Mouse (Mus musculus): ENCODE results near the gene 1700018F24Rik. TPM values are rescaled to one million over a fixed set of nuclear protein-coding genes. Genes with fewer than 3 reads are reported as not detected.
"Not testable (repeated sequence)": the region's sequence is repeated elsewhere in the genome, so short reads cannot be mapped to it uniquely, and the experiment has no call there.

Gene 1700018F24Rik
- not detected in 2 replicates for polyA plus RNA-seq (2016; fragmentation: Nextera tagmentation; extraction: Ambion mirVana)

DNA sequence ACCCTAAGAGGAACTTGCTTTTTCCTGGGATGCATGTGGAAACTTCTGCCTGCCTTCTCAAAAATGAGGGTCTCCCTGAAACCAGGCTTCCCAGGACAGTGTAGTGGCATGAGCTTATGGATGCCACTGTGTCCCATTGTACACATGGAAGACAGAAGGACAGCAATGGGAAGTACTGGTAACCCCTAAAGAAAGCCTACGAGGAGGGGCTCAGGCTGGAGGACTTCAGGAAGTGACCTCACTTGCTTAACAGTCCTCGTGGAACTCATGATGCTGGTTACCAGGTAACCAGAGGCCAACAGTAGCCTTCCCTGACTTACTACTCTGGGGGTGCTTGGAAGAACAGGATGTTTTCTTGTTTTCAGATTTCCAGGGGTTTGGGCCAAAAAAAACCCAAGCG is at the start of gene 1700018F24Rik:
TSS of gene 1700018F24Rik (plus strand) at position 301 of the 400 bp plus-strand sequence.
- H3K27ac ChIP-seq; H3K4me3 ChIP-seq (replicated peaks); H3K4me1 ChIP-seq; ATAC-seq (ENCODE audit: low FRiP score); H3K4me2 ChIP-seq; H3K27me3 ChIP-seq; H3K9ac ChIP-seq; H3K36me3 ChIP-seq (replicated peaks); H3K9me3 ChIP-seq: not testable (repeated sequence)
- WGBS = 79% methylated on average over 3 of the region's 3 CpGs

DNA sequence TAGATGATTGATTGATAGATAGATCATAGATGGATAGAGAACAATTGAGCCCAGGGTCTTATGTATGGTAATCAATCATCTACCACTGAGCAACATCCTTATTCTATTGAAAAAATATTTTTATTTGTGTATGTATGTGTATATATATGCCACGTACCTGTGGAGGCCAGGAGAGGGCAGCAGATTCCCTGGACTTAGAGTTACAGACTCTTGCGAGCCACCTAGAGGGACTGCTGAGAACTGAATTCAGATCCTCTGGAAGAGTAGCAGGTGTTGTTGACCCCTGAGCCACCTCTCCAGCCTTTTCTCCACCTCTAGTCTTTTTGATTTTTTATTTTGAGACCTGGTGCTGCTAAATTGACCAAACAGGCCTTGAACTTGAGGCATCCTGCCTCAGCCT is 44.3 kb upstream of the 1700018F24Rik start:
- no peak for ATAC-seq (ENCODE audit: low FRiP score)
- 35% methylated on average over 2 of the region's 2 CpGs for WGBS

DNA sequence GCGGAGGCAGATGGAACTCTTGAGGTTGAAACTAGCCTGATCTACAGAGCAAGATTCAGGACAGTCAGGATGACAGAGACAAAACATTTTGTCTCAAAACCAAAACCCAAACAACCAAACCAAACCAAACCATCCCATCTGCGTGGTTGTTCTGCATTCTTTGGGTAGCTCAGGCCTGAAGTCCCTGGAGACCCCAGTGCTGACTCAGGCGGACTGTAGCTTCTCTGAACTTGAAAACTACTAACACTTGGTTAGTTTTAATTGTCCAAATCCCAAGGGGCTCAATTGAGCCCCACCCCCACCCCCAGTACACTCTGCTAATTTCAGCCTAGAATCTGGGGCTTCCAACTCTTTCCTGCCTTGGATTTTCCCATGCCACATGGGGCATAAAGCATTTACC is 39.4 kb upstream of the 1700018F24Rik start:
- ATAC-seq (ENCODE audit: low FRiP score) = no peak
- H3K4me3 ChIP-seq (replicated peaks) = no peak overlapping the region

More for the DNA sequence above, 44.3 kb upstream of the 1700018F24Rik start:
- H3K27ac ChIP-seq = no peak overlapping the region
- no peaks in the 10 kb centered on the region for H3K36me3 ChIP-seq (replicated peaks)
- H3K27me3 ChIP-seq = no peaks in the 10 kb centered on the region
- H3K4me2 ChIP-seq = no peak overlapping the region
- H3K4me3 ChIP-seq (replicated peaks) = no peak overlapping the region
- no peaks in the 10 kb centered on the region for H3K9me3 ChIP-seq
- no peak overlapping the region for H3K9ac ChIP-seq
- no peaks in the 10 kb centered on the region for H3K4me1 ChIP-seq

DNA sequence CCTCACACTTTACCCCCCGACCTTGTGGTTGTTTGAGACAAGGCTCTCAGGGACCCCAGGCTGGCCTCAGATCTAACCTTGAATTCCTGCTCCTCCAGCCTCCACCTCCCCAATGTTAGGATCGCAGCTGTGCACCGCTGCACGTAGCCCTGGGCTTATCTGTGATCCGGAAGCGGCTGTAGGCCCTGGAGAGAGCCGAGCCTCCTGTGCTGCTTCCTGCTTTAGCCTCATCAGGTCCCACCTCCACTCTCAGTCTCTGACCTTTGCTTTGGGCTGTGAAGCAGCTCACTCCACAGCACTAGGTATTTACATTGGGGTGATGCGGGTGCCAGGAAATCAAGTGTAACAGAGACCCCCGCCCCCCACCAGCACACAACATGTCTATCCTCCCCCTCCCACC is 38.3 kb upstream of the 1700018F24Rik start:
- no peak overlapping the region for H3K4me2 ChIP-seq
- H3K27me3 ChIP-seq = no peaks in the 10 kb centered on the region
- H3K4me1 ChIP-seq = no peaks in the 10 kb centered on the region
- WGBS = 88% methylated on average over 9 of the region's 9 CpGs
- H3K27ac ChIP-seq = no peak overlapping the region
- H3K9me3 ChIP-seq = no peaks in the 10 kb centered on the region
- H3K9ac ChIP-seq = no peak overlapping the region
- no peak overlapping the region for H3K4me3 ChIP-seq (replicated peaks)
- ATAC-seq (ENCODE audit: low FRiP score) = no peak
- H3K36me3 ChIP-seq (replicated peaks) = no peaks in the 10 kb centered on the region

More for the DNA sequence above, 39.4 kb upstream of the 1700018F24Rik start:
- Histone ChIP-seq H3K9ac (no peak overlapping the region), H3K9me3 (no peaks in the 10 kb centered on the region), H3K4me2 (no peak overlapping the region), H3K27ac (no peak overlapping the region), H3K36me3 (replicated peaks) (no peaks in the 10 kb centered on the region), H3K4me1 (no peaks in the 10 kb centered on the region), H3K27me3 (no peaks in the 10 kb centered on the region)
- 81% methylated on average over 3 of the region's 3 CpGs for WGBS

DNA sequence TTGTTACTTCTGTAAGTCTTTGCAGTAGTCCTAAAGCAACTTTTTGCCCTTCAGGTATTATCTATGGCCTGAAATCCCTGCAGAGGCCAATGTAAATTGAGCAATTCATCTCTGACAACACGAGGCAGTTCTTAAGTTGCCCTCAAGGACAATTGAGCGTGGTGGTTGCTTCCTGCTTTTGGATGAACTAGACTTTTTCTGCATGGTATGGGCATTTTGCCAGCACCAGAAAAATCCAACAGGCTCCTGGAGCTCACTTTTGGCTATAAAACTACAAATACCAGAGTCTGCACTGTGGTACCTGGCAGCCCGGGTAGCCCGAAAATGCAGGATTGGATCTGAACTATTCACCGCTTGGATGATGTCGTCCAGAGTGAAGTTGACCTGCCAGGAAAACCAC is 37.2 kb upstream of the 1700018F24Rik start:
- no peak overlapping the region for H3K9ac ChIP-seq
- no peak overlapping the region for H3K4me3 ChIP-seq (replicated peaks)
- H3K27ac ChIP-seq = no peak overlapping the region
- 87% methylated on average over 6 of the region's 6 CpGs for whole genome bisulfite sequencing
- no peaks in the 10 kb centered on the region for H3K27me3 ChIP-seq
- no peaks in the 10 kb centered on the region for H3K9me3 ChIP-seq
- ATAC-seq (ENCODE audit: low FRiP score) = no peak
- H3K4me1 ChIP-seq = no peaks in the 10 kb centered on the region
- H3K36me3 ChIP-seq (replicated peaks) = no peaks in the 10 kb centered on the region
- H3K4me2 ChIP-seq = no peak overlapping the region

DNA sequence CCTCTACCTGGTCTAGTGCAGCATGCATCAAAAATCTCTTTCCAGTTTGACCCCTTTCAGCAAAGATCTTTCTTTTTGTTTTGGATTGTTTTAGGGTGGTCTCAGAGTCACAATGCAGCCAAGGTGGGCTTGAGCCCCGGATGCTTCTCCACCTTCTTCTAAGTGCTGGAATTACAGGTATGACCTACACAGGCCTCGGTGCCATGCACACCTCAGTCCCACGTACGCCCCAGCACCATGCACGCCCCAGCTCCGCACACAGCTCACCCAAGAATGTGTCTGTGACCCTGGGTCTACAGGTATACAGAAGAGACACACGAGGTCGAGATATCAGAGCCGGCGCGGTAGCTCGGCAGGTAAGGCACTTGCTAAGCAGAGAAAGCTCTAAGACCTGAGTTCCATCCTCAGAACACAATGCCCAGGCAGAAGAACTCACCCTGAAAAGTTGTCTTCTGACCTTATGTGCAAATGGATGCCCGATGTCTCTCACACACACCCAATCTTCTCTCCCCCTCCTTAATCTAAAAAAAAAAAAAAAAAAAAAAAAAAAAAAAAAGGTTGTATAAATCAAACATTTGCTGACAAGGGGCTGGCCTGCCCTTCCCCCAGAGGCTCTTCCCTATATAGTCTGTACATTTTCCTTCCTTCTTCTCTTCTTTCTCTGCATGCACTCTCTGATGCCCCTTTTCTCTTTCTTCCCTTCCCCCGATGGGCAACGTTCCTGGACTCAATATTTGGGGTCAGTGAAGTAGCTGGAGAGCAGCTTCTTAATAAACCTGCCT is 33.7 kb upstream of the 1700018F24Rik start:
- no peaks in the 10 kb centered on the region for H3K36me3 ChIP-seq (replicated peaks)
- H3K4me1 ChIP-seq = no peaks in the 10 kb centered on the region
- H3K4me3 ChIP-seq (replicated peaks) = no peak overlapping the region
- no peaks in the 10 kb centered on the region for H3K27me3 ChIP-seq
- H3K9me3 ChIP-seq = no peaks in the 10 kb centered on the region
- 96% methylated on average over 15 of the region's 15 CpGs for WGBS
- H3K27ac ChIP-seq = no peak overlapping the region
- no peak overlapping the region for H3K9ac ChIP-seq
- no peak overlapping the region for H3K4me2 ChIP-seq
- no peak for ATAC-seq (ENCODE audit: low FRiP score)

DNA sequence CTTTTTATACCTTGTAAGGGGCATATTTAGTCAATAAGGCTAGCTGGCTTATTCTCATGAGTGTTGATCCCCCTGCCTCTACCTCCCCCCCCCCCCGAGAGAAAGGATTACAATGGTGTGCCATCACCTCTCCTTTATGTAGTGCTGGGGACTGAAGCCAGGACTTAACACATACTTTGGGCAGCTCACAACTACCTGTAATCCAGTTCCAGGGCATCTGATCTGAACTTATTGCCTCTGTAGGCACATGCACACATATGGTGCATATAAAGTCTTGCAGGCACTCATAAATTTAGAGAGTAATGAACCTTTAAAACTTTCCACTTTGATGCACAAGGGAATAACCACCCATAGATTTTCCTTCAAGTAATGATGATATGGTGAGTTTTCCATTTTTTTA is 28.5 kb upstream of the 1700018F24Rik start:
- WGBS = 50% methylated on average over 1 of the region's 1 CpGs
- Histone ChIP-seq H3K27me3 (no peaks in the 10 kb centered on the region), H3K4me1 (no peaks in the 10 kb centered on the region), H3K4me3 (replicated peaks) (no peak overlapping the region), H3K9ac (no peak overlapping the region), H3K36me3 (replicated peaks) (no peaks in the 10 kb centered on the region), H3K27ac (no peak overlapping the region), H3K4me2 (no peak overlapping the region), H3K9me3 (no peaks in the 10 kb centered on the region)
- no peak for ATAC-seq (ENCODE audit: low FRiP score)

DNA sequence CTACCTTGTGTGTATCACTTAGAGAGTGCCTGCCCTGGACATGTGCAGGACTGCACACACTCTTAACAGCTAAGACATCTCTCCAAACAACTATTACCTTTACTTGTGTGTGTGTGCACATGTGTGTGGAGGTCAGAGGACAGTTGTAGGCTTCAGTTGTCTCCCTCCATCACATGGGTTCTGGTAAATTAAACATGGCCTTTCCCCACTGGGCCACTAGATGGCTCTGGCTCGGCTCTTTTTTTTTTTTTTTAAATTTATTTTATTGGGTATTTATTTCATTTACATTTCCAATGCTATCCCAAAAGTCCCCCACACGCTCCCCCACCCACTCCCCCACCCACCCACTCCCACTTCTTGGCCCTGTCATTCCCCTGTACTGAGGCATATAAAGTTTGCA is 26.0 kb upstream of the 1700018F24Rik start:
- not testable (repeated sequence) for H3K4me1 ChIP-seq; H3K4me3 ChIP-seq (replicated peaks); H3K27ac ChIP-seq; H3K9me3 ChIP-seq; H3K27me3 ChIP-seq; H3K4me2 ChIP-seq; H3K36me3 ChIP-seq (replicated peaks); H3K9ac ChIP-seq; ATAC-seq (ENCODE audit: low FRiP score)
- WGBS = 24% methylated on average over 2 of the region's 2 CpGs

DNA sequence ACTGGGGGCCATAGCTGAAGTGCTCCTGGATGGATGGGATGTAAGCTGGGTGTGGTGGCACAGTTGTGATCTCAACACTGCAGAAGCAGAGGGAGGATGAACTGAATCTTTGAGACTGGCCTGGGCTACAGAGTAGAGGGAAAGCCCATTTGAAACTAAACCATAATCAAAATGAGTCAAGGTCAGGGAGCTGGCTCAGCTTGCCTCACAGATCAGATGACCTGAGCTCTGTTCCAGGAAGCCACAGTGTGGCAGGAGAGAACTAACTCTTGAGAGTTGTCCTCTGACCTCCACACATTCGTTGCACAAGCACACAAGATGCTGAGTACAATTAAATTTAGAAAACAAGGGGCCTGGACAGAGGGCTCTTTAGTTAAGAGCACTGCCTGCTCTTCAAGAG is 22.5 kb upstream of the 1700018F24Rik start:
- H3K9me3 ChIP-seq; ATAC-seq (ENCODE audit: low FRiP score); H3K9ac ChIP-seq; H3K27ac ChIP-seq; H3K4me3 ChIP-seq (replicated peaks); H3K27me3 ChIP-seq; H3K36me3 ChIP-seq (replicated peaks); H3K4me2 ChIP-seq; H3K4me1 ChIP-seq: not testable (repeated sequence)
- WGBS = 42% methylated on average over 1 of the region's 1 CpGs

DNA sequence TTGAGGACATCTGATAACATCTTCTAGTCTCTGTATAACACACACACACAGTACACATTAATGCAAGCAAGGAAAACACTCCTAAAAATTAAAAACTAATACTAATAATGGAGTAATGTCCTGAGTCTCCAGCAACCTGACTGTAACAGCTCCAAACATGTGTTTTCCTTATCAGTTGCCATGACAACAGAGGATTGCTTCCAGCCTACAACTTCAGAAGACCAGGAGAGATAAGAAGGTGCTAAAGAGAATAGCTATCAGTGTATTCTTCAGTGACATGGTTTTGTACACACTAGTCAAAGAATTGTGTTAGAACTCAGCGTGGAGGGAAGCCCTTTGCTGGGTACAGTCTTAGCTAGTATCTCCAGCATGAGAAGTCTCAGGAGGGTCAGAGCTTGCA is 22.1 kb upstream of the 1700018F24Rik start:
- H3K9ac ChIP-seq; H3K27ac ChIP-seq; ATAC-seq (ENCODE audit: low FRiP score); H3K27me3 ChIP-seq; H3K36me3 ChIP-seq (replicated peaks); H3K4me3 ChIP-seq (replicated peaks); H3K9me3 ChIP-seq; H3K4me1 ChIP-seq; H3K4me2 ChIP-seq: not testable (repeated sequence)
- 84% methylated on average over 1 of the region's 1 CpGs for WGBS

DNA sequence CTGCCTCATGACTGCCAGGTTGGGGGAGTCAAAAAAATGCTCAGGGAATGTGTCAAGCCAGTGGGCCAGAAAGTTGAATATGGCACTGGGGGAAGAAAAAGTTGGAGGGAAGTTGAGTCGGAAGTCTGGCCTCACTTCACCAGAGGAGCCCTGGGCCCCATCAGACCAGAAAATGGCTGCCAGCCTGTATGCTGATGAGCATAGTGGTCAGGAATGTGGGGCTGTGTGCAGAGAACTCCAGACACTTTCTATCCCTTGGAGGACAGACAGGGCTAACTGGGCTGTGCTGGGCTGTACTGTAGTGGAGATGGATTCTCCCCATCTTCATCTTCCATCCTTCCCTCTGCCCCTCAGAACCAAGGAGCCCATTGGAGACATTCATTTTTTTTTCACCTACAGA is 12.3 kb upstream of the 1700018F24Rik start:
- ATAC-seq (ENCODE audit: low FRiP score); H3K9me3 ChIP-seq; H3K4me1 ChIP-seq; H3K27ac ChIP-seq; H3K4me2 ChIP-seq; H3K9ac ChIP-seq; H3K27me3 ChIP-seq; H3K4me3 ChIP-seq (replicated peaks); H3K36me3 ChIP-seq (replicated peaks): not testable (repeated sequence)
- WGBS = 86% methylated on average over 1 of the region's 1 CpGs

DNA sequence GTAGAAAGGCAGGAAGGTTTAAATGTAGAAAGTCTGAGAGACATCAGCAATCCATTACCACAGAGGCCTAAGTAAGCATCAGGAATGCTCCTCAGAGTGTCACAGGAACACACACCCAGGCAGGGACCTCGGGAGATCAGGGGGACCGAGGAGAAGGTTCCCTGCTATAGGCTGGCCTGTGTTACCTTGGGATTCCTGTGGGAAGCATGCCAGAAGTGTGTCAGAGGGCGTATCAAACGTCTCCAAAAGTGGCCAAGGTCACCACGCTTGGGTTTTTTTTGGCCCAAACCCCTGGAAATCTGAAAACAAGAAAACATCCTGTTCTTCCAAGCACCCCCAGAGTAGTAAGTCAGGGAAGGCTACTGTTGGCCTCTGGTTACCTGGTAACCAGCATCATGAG is 10.4 kb upstream of the 1700018F24Rik start, which contains the start of gene Gm4871:
TSS of gene Gm4871 (minus strand) at position 364 of the 400 bp plus-strand sequence.
- 70% methylated on average over 5 of the region's 5 CpGs for WGBS
- not testable (repeated sequence) for H3K9me3 ChIP-seq; H3K9ac ChIP-seq; H3K4me1 ChIP-seq; ATAC-seq (ENCODE audit: low FRiP score); H3K4me3 ChIP-seq (replicated peaks); H3K4me2 ChIP-seq; H3K27ac ChIP-seq; H3K36me3 ChIP-seq (replicated peaks); H3K27me3 ChIP-seq

DNA sequence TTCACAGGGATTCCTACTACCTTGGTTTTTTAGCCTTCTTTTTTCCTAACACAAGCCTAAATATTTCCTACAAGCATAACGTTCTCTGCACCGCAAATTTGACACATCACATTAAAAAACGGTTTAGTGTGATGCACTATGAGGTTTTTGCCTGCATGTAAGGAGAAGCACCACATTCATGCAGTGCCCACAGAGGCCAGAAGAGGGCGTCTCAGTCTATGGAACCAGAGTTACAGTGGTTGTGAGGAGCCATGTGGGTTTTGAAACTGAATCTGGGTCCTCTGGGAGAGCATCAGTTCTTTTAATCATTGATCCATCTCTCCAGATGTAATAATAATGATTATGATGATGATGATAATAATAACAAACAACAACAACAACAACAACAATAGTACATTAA is 1.2 kb upstream of the 1700018F24Rik start:
- 44% methylated on average over 4 of the region's 4 CpGs for WGBS

More for the DNA sequence above, 1.2 kb upstream of the 1700018F24Rik start:
- no peaks in the 10 kb centered on the region for H3K4me1 ChIP-seq
- no peaks in the 10 kb centered on the region for H3K9me3 ChIP-seq
- no peak overlapping the region for H3K9ac ChIP-seq
- no peak overlapping the region for H3K27ac ChIP-seq
- H3K27me3 ChIP-seq = no peaks in the 10 kb centered on the region
- no peak overlapping the region for H3K4me3 ChIP-seq (replicated peaks)
- ATAC-seq (ENCODE audit: low FRiP score) = no peak
- no peaks in the 10 kb centered on the region for H3K36me3 ChIP-seq (replicated peaks)
- H3K4me2 ChIP-seq = no peak overlapping the region

Measured in forebrain, embryonic 12.5 days (tissue).